Mouse (Mus musculus): ENCODE results near the gene Olfml3.

- TF ChIP-seq POLR2A (IDR thresholded peaks at IDR 0.05; ENCODE audit: low read depth, low read length) (no peak), CTCF (conservative IDR thresholded peaks at IDR 0.05; ENCODE audit: insufficient read depth, insufficient read length, low read depth, low read length) (no peak)
These were observed 54.4 kb downstream of the Olfml3 start for GRCm38 (mm10) chr3:103683234-103683965.
